8 mouse cellular contexts compared by ENCODE assay signal in the genomic region with DNA sequence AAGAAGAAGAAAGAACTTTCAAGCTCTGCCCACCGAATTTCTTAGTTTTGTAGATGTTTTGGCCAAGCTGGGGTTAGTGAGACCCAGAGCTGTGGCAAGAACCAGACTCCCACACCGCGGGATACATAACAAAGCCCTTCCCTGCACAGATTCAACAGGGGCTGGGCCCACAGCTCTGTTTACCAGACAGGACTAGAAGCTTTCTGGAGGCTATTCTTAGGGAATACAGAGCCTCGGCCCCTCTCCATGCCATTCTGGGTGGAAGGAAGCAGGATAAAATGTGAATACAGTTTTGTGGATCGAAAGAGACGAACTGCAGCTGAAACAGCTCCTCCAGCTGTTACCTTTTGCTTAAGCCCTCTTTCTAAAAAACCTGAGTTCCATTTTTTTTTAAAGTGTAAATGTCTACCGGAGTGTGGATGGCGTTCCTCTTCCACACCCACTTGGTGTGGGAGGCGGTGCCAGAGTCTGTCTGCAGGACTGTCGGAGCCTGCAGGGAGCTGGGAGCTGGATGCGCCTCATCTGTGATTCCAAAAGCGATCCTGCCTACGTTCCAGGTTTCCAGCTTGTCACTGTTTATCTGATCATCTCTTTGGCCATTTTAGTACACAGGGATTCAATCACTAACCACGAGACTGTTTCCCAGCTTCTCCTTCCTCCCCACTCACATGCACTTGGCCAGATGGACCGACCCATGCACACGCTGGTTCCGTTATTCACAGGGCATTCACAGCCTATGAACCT. TPM values are rescaled to one million over a fixed set of nuclear protein-coding genes. Genes with fewer than 3 reads are reported as not detected.
DNase-seq lines count a peak whose midpoint lies in the region; ATAC-seq and TF ChIP-seq lines count a peak whose summit lies in the region.

No protein-coding gene starts in this region.

- no peak for TF ChIP-seq EP300 in ES-Bruce4 (IDR thresholded peaks at IDR 0.05; ENCODE audit: insufficient read depth, low read depth, low read length)
- no peak for TF ChIP-seq EP300 in liver, postnatal 0 days (IDR thresholded peaks at IDR 0.05; ENCODE audit: low read depth)
- TF ChIP-seq EP300 in stomach, postnatal 0 days (optimal IDR thresholded peaks at IDR 0.05): no peak

- DNase-seq in heart, adult 11 months: peak; percentile 78
- DNase-seq in heart, adult 9 months (ENCODE audit: low spot score in 2 of 2): no peak
- peak; percentile 24 for DNase-seq in embryonic facial prominence, embryonic 14.5 days (ENCODE audit: low spot score)
- DNase-seq in liver, postnatal 0 days: no peak
- no peak for DNase-seq in stomach, postnatal 0 days (ENCODE audit: low spot score)
- no peak for DNase-seq in Muller cell, postnatal 12 days (ENCODE audit: inconsistent ontology term)

- H3K4me1 ChIP-seq in ES-Bruce4 (ENCODE audit: control insufficient read depth, insufficient read depth, low read length): no peaks in the 10 kb centered on the region
- peaks cover 5% of the 10 kb centered on the region; the same call in 1 of the 2 replicates for H3K4me1 ChIP-seq in embryonic facial prominence, embryonic 14.5 days (ENCODE audit: control insufficient read depth, insufficient read depth, low read length)
- peaks cover 7% of the 10 kb centered on the region; the same call in 1 of the 2 replicates for H3K4me1 ChIP-seq in intestine, postnatal 0 days (replicated peaks; ENCODE audit: control insufficient read depth, insufficient read depth, low read length)
- peaks cover 9% of the 10 kb centered on the region for H3K4me1 ChIP-seq in liver, postnatal 0 days (ENCODE audit: insufficient read depth)
- H3K4me1 ChIP-seq in stomach, postnatal 0 days (replicated peaks; ENCODE audit: control insufficient read depth, insufficient read depth): peaks cover 2% of the 10 kb centered on the region; the same call in 1 of the 2 replicates

- no peaks in the 10 kb centered on the region for H3K9me3 ChIP-seq in ES-Bruce4 (replicated peaks; ENCODE audit: control insufficient read depth, insufficient read depth, low read length, poor library complexity, severe bottlenecking)
- no peaks in the 10 kb centered on the region for H3K9me3 ChIP-seq in embryonic facial prominence, embryonic 14.5 days (ENCODE audit: control insufficient read depth, low read length)
- no peaks in the 10 kb centered on the region for H3K9me3 ChIP-seq in intestine, postnatal 0 days (ENCODE audit: control insufficient read depth)
- H3K9me3 ChIP-seq in liver, postnatal 0 days (ENCODE audit: low read length): no peaks in the 10 kb centered on the region
- no peaks in the 10 kb centered on the region for H3K9me3 ChIP-seq in stomach, postnatal 0 days (ENCODE audit: control insufficient read depth, low read length)

- ATAC-seq in embryonic facial prominence, embryonic 14.5 days (ENCODE audit: low read depth): 0 out of 2 replicates have a peak, but pooled peaks have one; percentile 12
- ATAC-seq in intestine, postnatal 0 days: no peak
- ATAC-seq in liver, postnatal 0 days: no peak
- peak; percentile 47; the same call in 1 of the 2 replicates for ATAC-seq in stomach, postnatal 0 days (ENCODE audit: low FRiP score, low TSS enrichment)

- TF ChIP-seq CTCF in ES-Bruce4 (IDR thresholded peaks at IDR 0.05; ENCODE audit: low read depth, low read length): no peak
- TF ChIP-seq CTCF in intestine, postnatal 0 days (IDR thresholded peaks at IDR 0.05; ENCODE audit: low read depth): no peak
- TF ChIP-seq CTCF in liver, postnatal 0 days (IDR thresholded peaks at IDR 0.05; ENCODE audit: low read depth): no peak
- no peak for TF ChIP-seq CTCF in stomach, postnatal 0 days (IDR thresholded peaks at IDR 0.05; ENCODE audit: low read depth)

- H3K4me3 ChIP-seq in ES-Bruce4 (ENCODE audit: low read depth, low read length): peak overlapping the region; percentile 57
- H3K4me3 ChIP-seq in embryonic facial prominence, embryonic 14.5 days (ENCODE audit: low read depth, low read length): peak overlapping the region; percentile 57
- peak overlapping the region; percentile 44 for H3K4me3 ChIP-seq in intestine, postnatal 0 days (ENCODE audit: low read depth, low read length)
- H3K4me3 ChIP-seq in liver, postnatal 0 days (ENCODE audit: low read depth, low read length): peak overlapping the region; percentile 48
- H3K4me3 ChIP-seq in stomach, postnatal 0 days (ENCODE audit: low read depth, low read length): peak overlapping the region; percentile 40

- H3K27ac ChIP-seq in ES-Bruce4 (ENCODE audit: insufficient read depth, low read length): no peak overlapping the region
- no peak overlapping the region for H3K27ac ChIP-seq in embryonic facial prominence, embryonic 14.5 days (replicated peaks; ENCODE audit: low read depth, low read length)
- H3K27ac ChIP-seq in intestine, postnatal 0 days (ENCODE audit: low read depth, low read length): no peak overlapping the region
- H3K27ac ChIP-seq in liver, postnatal 0 days (ENCODE audit: low read depth): no peak overlapping the region
- H3K27ac ChIP-seq in stomach, postnatal 0 days (replicated peaks): no peak overlapping the region

- no peaks in the 10 kb centered on the region for H3K27me3 ChIP-seq in ES-Bruce4 (ENCODE audit: control insufficient read depth, insufficient read depth, low read length, poor library complexity, severe bottlenecking)
- peaks cover 40% of the 10 kb centered on the region for H3K27me3 ChIP-seq in embryonic facial prominence, embryonic 14.5 days (replicated peaks; ENCODE audit: control insufficient read depth, insufficient read depth, low read length)
- peaks cover 29% of the 10 kb centered on the region for H3K27me3 ChIP-seq in intestine, postnatal 0 days (replicated peaks; ENCODE audit: control insufficient read depth, insufficient read depth, low read length)
- H3K27me3 ChIP-seq in liver, postnatal 0 days (ENCODE audit: insufficient read depth, low read length): peaks cover 35% of the 10 kb centered on the region
- H3K27me3 ChIP-seq in stomach, postnatal 0 days (ENCODE audit: control insufficient read depth, insufficient read depth, low read length): peaks cover 3% of the 10 kb centered on the region; the same call in 1 of the 2 replicates

- WGBS in embryonic facial prominence, embryonic 14.5 days: 15% methylated on average over 17 of the region's 17 CpGs
- 21% methylated on average over 17 of the region's 17 CpGs for WGBS in intestine, postnatal 0 days
- WGBS in liver, postnatal 0 days (ENCODE audit: insufficient replicate concordance): 22% methylated on average over 17 of the region's 17 CpGs
- WGBS in stomach, postnatal 0 days: 12% methylated on average over 17 of the region's 17 CpGs

- H3K9ac ChIP-seq in ES-Bruce4 (ENCODE audit: low read depth, poor library complexity, severe bottlenecking): no peak overlapping the region
- peak overlapping the region; percentile 63 for H3K9ac ChIP-seq in embryonic facial prominence, embryonic 14.5 days (ENCODE audit: low read depth, low read length)
- H3K9ac ChIP-seq in intestine, postnatal 0 days (ENCODE audit: low read depth, low read length): no peak overlapping the region
- no peak overlapping the region for H3K9ac ChIP-seq in liver, postnatal 0 days (replicated peaks)
- no peak overlapping the region for H3K9ac ChIP-seq in stomach, postnatal 0 days (ENCODE audit: low read length)

- H3K4me2 ChIP-seq in embryonic facial prominence, embryonic 14.5 days (ENCODE audit: low read depth, low read length): peak overlapping the region; percentile 100
- H3K4me2 ChIP-seq in intestine, postnatal 0 days (replicated peaks; ENCODE audit: low read depth): peak overlapping the region; percentile 72
- peak overlapping the region; percentile 82 for H3K4me2 ChIP-seq in liver, postnatal 0 days (ENCODE audit: low read depth, low read length)
- peak overlapping the region; percentile 96 for H3K4me2 ChIP-seq in stomach, postnatal 0 days (replicated peaks; ENCODE audit: low read depth)

- H3K36me3 ChIP-seq in ES-Bruce4 (ENCODE audit: control insufficient read depth, insufficient read depth, low read length, poor library complexity, severe bottlenecking): no peaks in the 10 kb centered on the region
- no peaks in the 10 kb centered on the region for H3K36me3 ChIP-seq in embryonic facial prominence, embryonic 14.5 days (ENCODE audit: control insufficient read depth, insufficient read depth, low read length)
- no peaks in the 10 kb centered on the region for H3K36me3 ChIP-seq in intestine, postnatal 0 days (ENCODE audit: control insufficient read depth, insufficient read depth)
- no peaks in the 10 kb centered on the region for H3K36me3 ChIP-seq in liver, postnatal 0 days (replicated peaks; ENCODE audit: insufficient read depth, low read length)
- H3K36me3 ChIP-seq in stomach, postnatal 0 days (ENCODE audit: control insufficient read depth, insufficient read depth, low read length): no peaks in the 10 kb centered on the region

- no peak for TF ChIP-seq POLR2A in ES-Bruce4 (IDR thresholded peaks at IDR 0.05; ENCODE audit: insufficient read depth, low read length)

RNA-seq across cellular contexts. Expression of a gene that starts 1.4 kb away (rescaled TPM):
- polyA plus RNA-seq in ES-Bruce4 (2011; ENCODE audit: insufficient read depth, insufficient read length, low read depth, missing spikeins): not detected in 2 replicates
- polyA plus RNA-seq in embryonic facial prominence, embryonic 14.5 days (2014; fragmentation: Nextera tagmentation; extraction: Ambion mirVana): 0.24 and 0.29 TPM in 2 replicates
- polyA plus RNA-seq in intestine, postnatal 0 days (2015; fragmentation: Nextera tagmentation; extraction: Ambion mirVana): 0.26 and 0.34 TPM in 2 replicates
- not detected in 2 replicates for polyA plus RNA-seq in liver, postnatal 0 days (2015; fragmentation: Nextera tagmentation; extraction: Ambion mirVana)
- polyA plus RNA-seq in stomach, postnatal 0 days (2015; fragmentation: Nextera tagmentation; extraction: Ambion mirVana): 0.22 and 0.30 TPM in 2 replicates

Comparison
In these comparisons a context has a peak if more than half of its experiments do, and no peak if none do; other contexts are left out.
1. DNase-seq: peak in heart, adult 11 months (single experiment) and embryonic facial prominence, embryonic 14.5 days (single experiment); none in heart, adult 9 months (0 of 2), liver, postnatal 0 days (single experiment), stomach, postnatal 0 days (single experiment) and Muller cell, postnatal 12 days (single experiment).
2. ATAC-seq: peak in embryonic facial prominence, embryonic 14.5 days (single experiment) and stomach, postnatal 0 days (single experiment); none in intestine, postnatal 0 days (single experiment) and liver, postnatal 0 days (single experiment).
3. Peak in every context shown above with its lines, with median percentiles within 50 percentile points of each other: H3K4me3 ChIP-seq and H3K4me2 ChIP-seq.